9 mouse cellular contexts compared by ENCODE assay signal in the genomic region with DNA sequence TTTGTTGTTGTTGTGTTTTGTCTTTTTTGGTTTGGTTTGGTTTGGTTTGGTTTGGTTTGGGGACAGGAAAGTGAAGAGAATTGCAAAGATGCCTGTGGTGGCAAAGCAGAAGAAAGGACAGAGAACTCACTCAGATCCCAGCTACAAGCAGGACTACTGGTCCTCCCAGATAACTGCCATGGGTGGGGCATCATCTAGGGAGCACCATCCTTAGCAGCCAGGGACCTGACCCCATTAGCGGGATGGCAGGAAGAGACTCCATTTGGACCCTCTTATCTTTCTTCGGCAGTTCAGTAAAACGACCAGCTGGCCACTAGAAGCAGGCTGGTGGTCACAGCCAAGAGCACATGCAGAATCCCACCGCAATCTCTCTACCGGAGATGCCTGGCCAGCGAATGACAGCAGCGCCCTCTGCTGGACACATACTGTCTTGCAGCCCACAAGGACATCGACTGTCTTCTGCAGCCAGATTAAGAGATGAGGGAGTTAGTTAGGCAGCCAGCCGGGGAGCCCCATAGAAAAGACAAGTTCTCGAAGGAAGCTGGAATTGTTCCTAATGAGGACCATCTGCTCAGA.
DNase-seq lines count a peak whose midpoint lies in the region; ATAC-seq and TF ChIP-seq lines count a peak whose summit lies in the region.
"Had no signal": no experiment of that assay in that cellular context is flagged by ENCODE, and none has a peak within 500 bp of the region (broad histone marks: within the 10 kb centered on the region; RNA-seq: fewer than 3 reads in every experiment).

No protein-coding gene starts in this region.

- H3K27ac ChIP-seq in forebrain, embryonic 12.5 days, result no peak overlapping the region
- H3K27ac ChIP-seq in lung, embryonic 15.5 days, result no peak overlapping the region

- ATAC-seq in forebrain, embryonic 12.5 days (ENCODE audit: low FRiP score), result peak; percentile 75
- ATAC-seq in lung, embryonic 15.5 days (ENCODE audit: borderline replicate concordance, extremely low read depth, low FRiP score, low TSS enrichment), result peak; percentile 23; the same call in 1 of the 2 replicates

- H3K4me2 ChIP-seq in forebrain, embryonic 12.5 days, result peak overlapping the region; percentile 22; the same call in 1 of the 2 replicates
- H3K4me2 ChIP-seq in lung, embryonic 15.5 days, result no peak overlapping the region

- no peak overlapping the region for H3K4me3 ChIP-seq in E14TG2a.4 (replicated peaks; ENCODE audit: low read length)
- no peak overlapping the region for H3K4me3 ChIP-seq in forebrain, embryonic 12.5 days (replicated peaks)
- H3K4me3 ChIP-seq in lung, embryonic 15.5 days, result no peak overlapping the region
- H3K4me3 ChIP-seq: erythroblast, embryonic 14.5 days had no signal

- H3K4me1 ChIP-seq in E14TG2a.4 (replicated peaks; ENCODE audit: low read depth, low read length), result no peaks in the 10 kb centered on the region
- H3K4me1 ChIP-seq in forebrain, embryonic 12.5 days, result peaks cover 2% of the 10 kb centered on the region; the same call in 1 of the 2 replicates
- no peaks in the 10 kb centered on the region for H3K4me1 ChIP-seq in lung, embryonic 15.5 days

- DNase-seq in c-Kit-negative CD71-positive TER-119-positive erythroid progenitor cells, embryonic 14.5 days (ENCODE audit: low read depth, low spot score), result peak; percentile 9
- peak; percentile 58 to 75 for DNase-seq in heart, postnatal 36 days
- DNase-seq in layer of hippocampus, adult 18-20 months (ENCODE audit: low spot score in 2 of 2), result peak; percentile 69 to 90
- DNase-seq in ovary, postnatal 14 days (ENCODE audit: low spot score), result peak; percentile 72
- peak; percentile 34 to 42 for DNase-seq in urinary bladder, adult 18-20 months (ENCODE audit: low spot score in 2 of 2)

- TF ChIP-seq CTCF in E14TG2a.4 (conservative IDR thresholded peaks at IDR 0.05; ENCODE audit: low read length), result peak; percentile 73

- no peak overlapping the region for H3K9ac ChIP-seq in forebrain, embryonic 12.5 days
- H3K9ac ChIP-seq in lung, embryonic 15.5 days, result no peak overlapping the region

- WGBS in forebrain, embryonic 12.5 days, result 13% methylated on average over 10 of the region's 10 CpGs
- 9% methylated on average over 10 of the region's 10 CpGs for WGBS in lung, embryonic 15.5 days

- no peaks in the 10 kb centered on the region for H3K9me3 ChIP-seq in E14TG2a.4 (ENCODE audit: low read length)
- H3K9me3 ChIP-seq in forebrain, embryonic 12.5 days, result no peaks in the 10 kb centered on the region
- H3K9me3 ChIP-seq in lung, embryonic 15.5 days, result no peaks in the 10 kb centered on the region

- peaks cover 6% of the 10 kb centered on the region; the same call in 1 of the 2 replicates for H3K27me3 ChIP-seq in E14TG2a.4 (ENCODE audit: insufficient read depth, low read length)
- H3K27me3 ChIP-seq in forebrain, embryonic 12.5 days, result 0 out of 2 replicates have a peak, but pooled peaks cover 4% of the 10 kb centered on the region
- no peaks in the 10 kb centered on the region; the same call in 1 of the 2 replicates for H3K27me3 ChIP-seq in lung, embryonic 15.5 days

- intact Hi-C loops in heart, postnatal 36 days (cut with DNase I), result no loop called here

- no peaks in the 10 kb centered on the region for H3K36me3 ChIP-seq in E14TG2a.4 (ENCODE audit: insufficient read depth, low read length)
- no peaks in the 10 kb centered on the region for H3K36me3 ChIP-seq in forebrain, embryonic 12.5 days (replicated peaks)
- no peaks in the 10 kb centered on the region for H3K36me3 ChIP-seq in lung, embryonic 15.5 days

Comparison
In these comparisons a context has a peak if more than half of its experiments do, and no peak if none do; other contexts are left out.
1. DNase-seq: peak in every context shown above with its lines; median percentile 80 in layer of hippocampus, adult 18-20 months; 72 in ovary, postnatal 14 days; 66 in heart, postnatal 36 days; 38 in urinary bladder, adult 18-20 months; 9 in c-Kit-negative CD71-positive TER-119-positive erythroid progenitor cells, embryonic 14.5 days.